Comparison of ENCODE assay signal across 18 mouse cellular contexts in the genomic region with DNA sequence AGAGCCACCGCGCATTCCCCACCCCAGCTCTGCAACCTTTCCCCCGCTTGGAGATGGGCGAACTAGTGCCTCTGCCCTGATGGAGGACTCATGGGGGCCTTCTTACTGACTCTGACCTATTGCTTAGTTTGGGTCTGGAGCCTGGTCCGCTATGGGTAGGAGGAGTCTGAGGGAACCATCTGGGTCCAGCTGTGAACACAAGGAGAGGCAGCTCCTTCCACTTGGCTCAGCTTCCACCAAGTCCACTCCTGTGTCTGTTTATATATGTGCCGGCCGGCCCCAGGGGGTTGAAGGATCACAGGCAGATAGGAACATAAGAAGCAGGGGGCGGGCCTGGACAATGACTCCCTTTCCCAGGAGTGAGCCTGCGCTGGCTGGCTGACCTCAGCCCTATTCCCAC. TPM values are rescaled to one million over a fixed set of nuclear protein-coding genes. Genes with fewer than 3 reads are reported as not detected.
DNase-seq lines count a peak whose midpoint lies in the region; ATAC-seq and TF ChIP-seq lines count a peak whose summit lies in the region.
"Had no signal": no experiment of that assay in that cellular context is flagged by ENCODE, and none has a peak within 500 bp of the region (broad histone marks: within the 10 kb centered on the region; RNA-seq: fewer than 3 reads in every experiment).

No protein-coding gene starts in this region.

- no peak overlapping the region for H3K4me3 ChIP-seq in intestine, embryonic 14.5 days (ENCODE audit: low read depth, low read length)
- H3K4me3 ChIP-seq in intestine, postnatal 0 days (ENCODE audit: low read depth, low read length) = no peak overlapping the region
- no peak overlapping the region for H3K4me3 ChIP-seq in stomach, postnatal 0 days (ENCODE audit: low read depth, low read length)
- H3K4me3 ChIP-seq: hindbrain, embryonic 12.5 days; layer of hippocampus, adult 2 months; neural tube, embryonic 12.5 days had no signal

- H3K4me2 ChIP-seq in intestine, embryonic 14.5 days (ENCODE audit: low read length) = no peak overlapping the region
- H3K4me2 ChIP-seq in intestine, postnatal 0 days (replicated peaks; ENCODE audit: low read depth) = no peak overlapping the region
- no peak overlapping the region; the same call in 1 of the 2 replicates for H3K4me2 ChIP-seq in stomach, postnatal 0 days (replicated peaks; ENCODE audit: low read depth)
- H3K4me2 ChIP-seq: hindbrain, embryonic 12.5 days; liver, embryonic 11.5 days; neural tube, embryonic 12.5 days had no signal

- DNase-seq in intestine, embryonic 14.5 days (ENCODE audit: low spot score) = peak; percentile 59
- peak; percentile 54 for DNase-seq in testis, postnatal 10 days (ENCODE audit: low spot score)
- no peak for DNase-seq in testis, postnatal 14 days (ENCODE audit: low spot score)
- peak; percentile 61 to 74 for DNase-seq in kidney, postnatal 4 days
- DNase-seq in stomach, postnatal 0 days (ENCODE audit: low spot score) = no peak
- DNase-seq in adrenal gland, postnatal 10 days = no peak
- DNase-seq: adrenal gland, postnatal 14 days; cerebellum, postnatal 14 days; gastrocnemius, postnatal 25 days; thymus, adult 2 months had no signal

- peak overlapping the region; percentile 64 for H3K27ac ChIP-seq in intestine, embryonic 14.5 days (ENCODE audit: low read depth)
- no peak overlapping the region for H3K27ac ChIP-seq in intestine, postnatal 0 days (ENCODE audit: low read depth, low read length)
- H3K27ac ChIP-seq in stomach, postnatal 0 days (replicated peaks) = peak overlapping the region; percentile 35; the same call in 1 of the 2 replicates
- H3K27ac ChIP-seq: hindbrain, embryonic 12.5 days; layer of hippocampus, adult 2 months; neural tube, embryonic 12.5 days had no signal

- H3K4me1 ChIP-seq in intestine, embryonic 14.5 days (replicated peaks; ENCODE audit: control insufficient read depth, insufficient read depth, low read length) = peaks cover 25% of the 10 kb centered on the region
- H3K4me1 ChIP-seq in intestine, postnatal 0 days (replicated peaks; ENCODE audit: control insufficient read depth, insufficient read depth, low read length) = 0 out of 2 replicates have a peak, but pooled peaks cover 6% of the 10 kb centered on the region
- peaks cover 6% of the 10 kb centered on the region; the same call in 1 of the 2 replicates for H3K4me1 ChIP-seq in stomach, postnatal 0 days (replicated peaks; ENCODE audit: control insufficient read depth, insufficient read depth)
- H3K4me1 ChIP-seq: neural tube, embryonic 12.5 days had no signal

- TF ChIP-seq EP300 in stomach, postnatal 0 days (optimal IDR thresholded peaks at IDR 0.05) = no peak

- no peaks in the 10 kb centered on the region for H3K9me3 ChIP-seq in intestine, embryonic 14.5 days (ENCODE audit: control insufficient read depth, low read length)
- no peaks in the 10 kb centered on the region for H3K9me3 ChIP-seq in intestine, postnatal 0 days (ENCODE audit: control insufficient read depth)
- H3K9me3 ChIP-seq in stomach, postnatal 0 days (ENCODE audit: control insufficient read depth, low read length) = no peaks in the 10 kb centered on the region
- H3K9me3 ChIP-seq: G1E; hindbrain, embryonic 12.5 days; neural tube, embryonic 12.5 days had no signal

- TF ChIP-seq CTCF in intestine, postnatal 0 days (IDR thresholded peaks at IDR 0.05; ENCODE audit: low read depth) = no peak
- TF ChIP-seq CTCF in stomach, postnatal 0 days (IDR thresholded peaks at IDR 0.05; ENCODE audit: low read depth) = no peak

- ATAC-seq in intestine, embryonic 14.5 days (replicated peaks; ENCODE audit: low FRiP score, low TSS enrichment, low read depth) = peak; percentile 48; the same call in 1 of the 2 replicates
- no peak for ATAC-seq in intestine, postnatal 0 days
- ATAC-seq in stomach, postnatal 0 days (ENCODE audit: low FRiP score, low TSS enrichment) = peak; percentile 51; the same call in 1 of the 2 replicates
- ATAC-seq in CD4-positive, CD25-positive, alpha-beta regulatory T cell, adult 4 months = no peak
- ATAC-seq: midbrain, embryonic 16.5 days had no signal

- no peaks in the 10 kb centered on the region for H3K36me3 ChIP-seq in intestine, embryonic 14.5 days (ENCODE audit: control insufficient read depth, insufficient read depth, low read length)
- H3K36me3 ChIP-seq in intestine, postnatal 0 days (ENCODE audit: control insufficient read depth, insufficient read depth) = no peaks in the 10 kb centered on the region; the same call in 1 of the 2 replicates
- H3K36me3 ChIP-seq in stomach, postnatal 0 days (ENCODE audit: control insufficient read depth, insufficient read depth, low read length) = no peaks in the 10 kb centered on the region
- H3K36me3 ChIP-seq: hindbrain, embryonic 12.5 days; neural tube, embryonic 12.5 days had no signal

- H3K9ac ChIP-seq in intestine, embryonic 14.5 days (ENCODE audit: low read length) = no peak overlapping the region
- no peak overlapping the region for H3K9ac ChIP-seq in intestine, postnatal 0 days (ENCODE audit: low read depth, low read length)
- no peak overlapping the region for H3K9ac ChIP-seq in stomach, postnatal 0 days (ENCODE audit: low read length)
- H3K9ac ChIP-seq: hindbrain, embryonic 12.5 days; neural tube, embryonic 12.5 days had no signal

- whole genome bisulfite sequencing in intestine, embryonic 14.5 days = 23% methylated on average over 9 of the region's 9 CpGs
- 55% methylated on average over 9 of the region's 9 CpGs for WGBS in intestine, postnatal 0 days
- WGBS in stomach, postnatal 0 days = 43% methylated on average over 9 of the region's 9 CpGs

- no peaks in the 10 kb centered on the region for H3K27me3 ChIP-seq in intestine, embryonic 14.5 days (replicated peaks; ENCODE audit: control insufficient read depth, insufficient read depth, low read length)
- no peaks in the 10 kb centered on the region for H3K27me3 ChIP-seq in intestine, postnatal 0 days (replicated peaks; ENCODE audit: control insufficient read depth, insufficient read depth, low read length)
- no peaks in the 10 kb centered on the region for H3K27me3 ChIP-seq in stomach, postnatal 0 days (ENCODE audit: control insufficient read depth, insufficient read depth, low read length)
- H3K27me3 ChIP-seq: hindbrain, embryonic 12.5 days; neural tube, embryonic 12.5 days had no signal

RNA-seq across cellular contexts. Expression of a gene that starts 6.9 kb away (rescaled TPM):
- 1.7 and 10.1 TPM in 2 replicates for polyA plus RNA-seq in intestine, embryonic 14.5 days (2014; fragmentation: Nextera tagmentation; extraction: Ambion mirVana)
- 3.4 and 4.1 TPM in 2 replicates for polyA plus RNA-seq in intestine, postnatal 0 days (2015; fragmentation: Nextera tagmentation; extraction: Ambion mirVana)
- polyA plus RNA-seq in stomach, postnatal 0 days (2015; fragmentation: Nextera tagmentation; extraction: Ambion mirVana) = 0.97 and 0.98 TPM in 2 replicates
- under 1 TPM in 1 of 2 experiments, not detected in 1; 0.39 TPM for polyA plus RNA-seq in CD4-positive, CD25-positive, alpha-beta regulatory T cell, adult 4 months (2017; shearing (Covaris generic))
- total RNA-seq in adrenal gland, postnatal 10 days (2021) = 1 to 10 TPM; 1.3 TPM

RNA-seq across cellular contexts. Expression of a gene that starts 26.8 kb away (rescaled TPM):
- 4.4 and 4.5 TPM in 2 replicates for polyA plus RNA-seq in intestine, embryonic 14.5 days (2014; fragmentation: Nextera tagmentation; extraction: Ambion mirVana)
- polyA plus RNA-seq in intestine, postnatal 0 days (2015; fragmentation: Nextera tagmentation; extraction: Ambion mirVana) = 3.2 and 3.5 TPM in 2 replicates
- polyA plus RNA-seq in stomach, postnatal 0 days (2015; fragmentation: Nextera tagmentation; extraction: Ambion mirVana) = 6.7 and 7.1 TPM in 2 replicates
- polyA plus RNA-seq in CD4-positive, CD25-positive, alpha-beta regulatory T cell, adult 4 months (2017; shearing (Covaris generic)) = 1 to 10 TPM; 2.3 to 5.8 TPM
- total RNA-seq in adrenal gland, postnatal 10 days (2021) = 1 to 10 TPM; 1.3 to 1.9 TPM

RNA-seq across cellular contexts. Expression of a gene that starts 31.0 kb away (rescaled TPM):
- polyA plus RNA-seq in intestine, embryonic 14.5 days (2014; fragmentation: Nextera tagmentation; extraction: Ambion mirVana) = 17.4 and 21.4 TPM in 2 replicates
- 16.2 and 16.7 TPM in 2 replicates for polyA plus RNA-seq in intestine, postnatal 0 days (2015; fragmentation: Nextera tagmentation; extraction: Ambion mirVana)
- 19.6 and 21.9 TPM in 2 replicates for polyA plus RNA-seq in stomach, postnatal 0 days (2015; fragmentation: Nextera tagmentation; extraction: Ambion mirVana)
- polyA plus RNA-seq in CD4-positive, CD25-positive, alpha-beta regulatory T cell, adult 4 months (2017; shearing (Covaris generic)) = 10 to 100 TPM; 57.5 to 89.4 TPM
- total RNA-seq in adrenal gland, postnatal 10 days (2021) = 10 to 100 TPM; 20.1 to 26.6 TPM

RNA-seq across cellular contexts. Expression of a gene that starts 55.6 kb away (rescaled TPM):
- 10.0 and 11.9 TPM in 2 replicates for polyA plus RNA-seq in intestine, embryonic 14.5 days (2014; fragmentation: Nextera tagmentation; extraction: Ambion mirVana)
- 3.4 and 4.6 TPM in 2 replicates for polyA plus RNA-seq in intestine, postnatal 0 days (2015; fragmentation: Nextera tagmentation; extraction: Ambion mirVana)
- 4.9 TPM in 2 replicates for polyA plus RNA-seq in stomach, postnatal 0 days (2015; fragmentation: Nextera tagmentation; extraction: Ambion mirVana)
- polyA plus RNA-seq in CD4-positive, CD25-positive, alpha-beta regulatory T cell, adult 4 months (2017; shearing (Covaris generic)) = 10 to 100 TPM; 17.1 to 21.5 TPM
- total RNA-seq in adrenal gland, postnatal 10 days (2021) = 10 to 100 TPM in 1 of 2 experiments, 1 to 10 TPM in 1; 9.1 to 11.7 TPM

Comparison
In these comparisons a context has a peak if more than half of its experiments do, and no peak if none do; other contexts are left out.
1. ATAC-seq: peak in intestine, embryonic 14.5 days (single experiment) and stomach, postnatal 0 days (single experiment); none in intestine, postnatal 0 days (single experiment) and CD4-positive, CD25-positive, alpha-beta regulatory T cell, adult 4 months (single experiment).
2. DNase-seq: peak in intestine, embryonic 14.5 days (single experiment), testis, postnatal 10 days (single experiment) and kidney, postnatal 4 days (2 of 2); none in testis, postnatal 14 days (single experiment), stomach, postnatal 0 days (single experiment) and adrenal gland, postnatal 10 days (single experiment).